Comparison of ENCODE assay signal across 21 mouse cellular contexts in the genomic region with DNA sequence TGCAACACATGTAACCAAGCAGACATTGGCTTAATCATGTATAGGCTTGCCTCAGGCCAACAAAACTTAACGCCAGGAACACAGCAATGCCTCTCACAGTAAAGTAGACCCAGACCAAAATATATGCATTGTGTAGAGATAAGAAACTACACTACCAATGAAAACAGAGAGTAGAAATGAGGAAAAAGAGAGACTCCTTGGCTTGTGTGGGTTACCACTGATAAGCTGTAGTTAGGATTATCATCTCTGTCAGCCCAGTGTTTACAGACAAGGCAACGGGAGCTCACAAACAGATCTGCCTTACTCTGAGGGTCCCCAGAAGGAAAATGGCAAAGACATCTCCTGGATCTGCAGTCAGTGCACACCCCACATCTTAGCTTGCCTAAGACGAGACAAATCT. TPM values are rescaled to one million over a fixed set of nuclear protein-coding genes. Genes with fewer than 3 reads are reported as not detected.
DNase-seq lines count a peak whose midpoint lies in the region; ATAC-seq and TF ChIP-seq lines count a peak whose summit lies in the region.
"Had no signal": no experiment of that assay in that cellular context is flagged by ENCODE, and none has a peak within 500 bp of the region (broad histone marks: within the 10 kb centered on the region; RNA-seq: fewer than 3 reads in every experiment).

No protein-coding gene starts in this region.

- no peaks in the 10 kb centered on the region for H3K27me3 ChIP-seq in forebrain, postnatal 0 days (ENCODE audit: insufficient read depth, low read length)
- no peaks in the 10 kb centered on the region for H3K27me3 ChIP-seq in forebrain, embryonic 10.5 days (ENCODE audit: poor library complexity, severe bottlenecking)
- peaks cover 17% of the 10 kb centered on the region for H3K27me3 ChIP-seq in liver, embryonic 15.5 days
- H3K27me3 ChIP-seq in intestine, embryonic 15.5 days (replicated peaks): no peaks in the 10 kb centered on the region
- H3K27me3 ChIP-seq: CH12.LX; heart, embryonic 13.5 days; hindbrain, embryonic 12.5 days had no signal

- no peak for ATAC-seq in forebrain, postnatal 0 days
- ATAC-seq in liver, embryonic 15.5 days (ENCODE audit: insufficient read depth): peak; percentile 84
- peak; percentile 42 for ATAC-seq in megakaryocyte-erythroid progenitor cell, adult 5-6 weeks (replicated peaks; ENCODE audit: low FRiP score, low TSS enrichment, poor library complexity, severe bottlenecking)
- no peak for ATAC-seq in intestine, embryonic 15.5 days
- ATAC-seq: hindbrain, embryonic 16.5 days; inflammation-experienced regulatory T-cells, adult 6 months had no signal

- H3K27ac ChIP-seq in forebrain, postnatal 0 days (ENCODE audit: low read depth, low read length): peak overlapping the region; percentile 41; the same call in 1 of the 2 replicates
- no peak overlapping the region for H3K27ac ChIP-seq in forebrain, embryonic 10.5 days
- peak overlapping the region; percentile 61 for H3K27ac ChIP-seq in liver, embryonic 15.5 days (replicated peaks)
- no peak overlapping the region for H3K27ac ChIP-seq in intestine, embryonic 15.5 days
- H3K27ac ChIP-seq: embryonic facial prominence, embryonic 10.5 days; heart, embryonic 13.5 days; hindbrain, embryonic 12.5 days had no signal

- no peak overlapping the region for H3K4me2 ChIP-seq in forebrain, postnatal 0 days (ENCODE audit: low read depth)
- H3K4me2 ChIP-seq in liver, embryonic 15.5 days: no peak overlapping the region
- H3K4me2 ChIP-seq in intestine, embryonic 15.5 days (replicated peaks): no peak overlapping the region
- H3K4me2 ChIP-seq: heart, embryonic 13.5 days; hindbrain, embryonic 12.5 days had no signal

- no peak overlapping the region for H3K4me3 ChIP-seq in forebrain, postnatal 0 days (ENCODE audit: low read depth, low read length)
- H3K4me3 ChIP-seq in forebrain, embryonic 10.5 days: no peak overlapping the region
- no peak overlapping the region for H3K4me3 ChIP-seq in liver, embryonic 15.5 days (replicated peaks)
- H3K4me3 ChIP-seq in intestine, embryonic 15.5 days (replicated peaks): no peak overlapping the region
- H3K4me3 ChIP-seq: embryonic facial prominence, embryonic 10.5 days; heart, embryonic 13.5 days; hindbrain, embryonic 12.5 days had no signal

- no peak for TF ChIP-seq CTCF in forebrain, postnatal 0 days (IDR thresholded peaks at IDR 0.05; ENCODE audit: low read depth)

- H3K4me1 ChIP-seq in forebrain, postnatal 0 days (ENCODE audit: insufficient read depth): peaks cover 28% of the 10 kb centered on the region
- H3K4me1 ChIP-seq in forebrain, embryonic 10.5 days: peaks cover 44% of the 10 kb centered on the region
- peaks cover 49% of the 10 kb centered on the region for H3K4me1 ChIP-seq in liver, embryonic 15.5 days (replicated peaks)
- H3K4me1 ChIP-seq in intestine, embryonic 15.5 days (replicated peaks): peaks cover 14% of the 10 kb centered on the region

- WGBS in forebrain, postnatal 0 days: 49% methylated on average over 3 of the region's 3 CpGs
- 87% methylated on average over 3 of the region's 3 CpGs for WGBS in forebrain, embryonic 10.5 days
- 14% methylated on average over 3 of the region's 3 CpGs for WGBS in liver, embryonic 15.5 days (ENCODE audit: insufficient replicate concordance)
- 60% methylated on average over 3 of the region's 3 CpGs for WGBS in intestine, embryonic 15.5 days

- DNase-seq in forebrain, postnatal 0 days: no peak
- DNase-seq in forebrain, embryonic 10.5 days (ENCODE audit: extremely low spot score, low spot score): no peak
- peak; percentile 49 for DNase-seq in MEL-GATA-1-ER (ENCODE audit: extremely low read depth, low read depth)
- DNase-seq in cerebellum, postnatal 14 days: no peak
- DNase-seq: adrenal gland, postnatal 25 days; cerebellum, adult 18-20 months; cerebellum, adult 9-11 months; gastrocnemius, postnatal 36 days; heart, adult 11 months; heart, postnatal 36 days had no signal

- H3K9me3 ChIP-seq in forebrain, postnatal 0 days (ENCODE audit: low read length): no peaks in the 10 kb centered on the region
- H3K9me3 ChIP-seq in forebrain, embryonic 10.5 days: no peaks in the 10 kb centered on the region
- H3K9me3 ChIP-seq in liver, embryonic 15.5 days (replicated peaks): no peaks in the 10 kb centered on the region
- no peaks in the 10 kb centered on the region for H3K9me3 ChIP-seq in intestine, embryonic 15.5 days
- H3K9me3 ChIP-seq: embryonic facial prominence, embryonic 10.5 days; heart, embryonic 13.5 days; hindbrain, embryonic 12.5 days had no signal

- no peak overlapping the region for H3K9ac ChIP-seq in forebrain, postnatal 0 days
- H3K9ac ChIP-seq in liver, embryonic 15.5 days: no peak overlapping the region
- no peak overlapping the region for H3K9ac ChIP-seq in intestine, embryonic 15.5 days
- H3K9ac ChIP-seq: heart, embryonic 13.5 days; hindbrain, embryonic 12.5 days had no signal

- no peaks in the 10 kb centered on the region for H3K36me3 ChIP-seq in forebrain, postnatal 0 days (ENCODE audit: insufficient read depth)
- no peaks in the 10 kb centered on the region for H3K36me3 ChIP-seq in forebrain, embryonic 10.5 days (replicated peaks)
- no peaks in the 10 kb centered on the region for H3K36me3 ChIP-seq in liver, embryonic 15.5 days (replicated peaks)
- no peaks in the 10 kb centered on the region for H3K36me3 ChIP-seq in intestine, embryonic 15.5 days
- H3K36me3 ChIP-seq: embryonic facial prominence, embryonic 10.5 days; heart, embryonic 13.5 days; hindbrain, embryonic 12.5 days had no signal

RNA-seq across cellular contexts. Expression of a gene that starts 2.9 kb away (rescaled TPM):
- total RNA-seq in forebrain, postnatal 0 days (2014; rRNA removed): 0.14 and 2.8 TPM in 2 replicates
- 1.5 and 1.8 TPM in 2 replicates for polyA plus RNA-seq in forebrain, postnatal 0 days (2015; fragmentation: Nextera tagmentation; extraction: Ambion mirVana)
- 1.5 and 2.2 TPM in 2 replicates for polyA plus RNA-seq in forebrain, embryonic 10.5 days (2016; fragmentation: Nextera tagmentation; extraction: Ambion mirVana)
- polyA plus RNA-seq in liver, embryonic 15.5 days (2015; fragmentation: Nextera tagmentation; extraction: Ambion mirVana): 0.17 TPM in 1 of 2 replicates, not detected in the other
- not detected in 2 replicates for total RNA-seq in megakaryocyte-erythroid progenitor cell, adult 5-6 weeks (2014; fragmentation: Nextera tagmentation)
- not detected in 2 replicates for total RNA-seq in megakaryocyte-erythroid progenitor cell, adult 5-6 weeks (2017)
- 0.11 and 0.36 TPM in 2 replicates for polyA plus RNA-seq in intestine, embryonic 15.5 days (2015; fragmentation: Nextera tagmentation; extraction: Ambion mirVana)
- total RNA-seq: adrenal gland, adult 18-20 months; adrenal gland, postnatal 25 days; CH12.LX; gastrocnemius, adult 8-10 months; gastrocnemius, postnatal 36 days; heart, postnatal 36 days had no signal
- polyA plus RNA-seq: inflammation-experienced regulatory T-cells, adult 6 months had no signal

RNA-seq across cellular contexts. Expression of a gene that starts 25.0 kb away (rescaled TPM):
- total RNA-seq in forebrain, postnatal 0 days (2014; rRNA removed): 1.7 and 2.1 TPM in 2 replicates
- 1.1 and 1.8 TPM in 2 replicates for polyA plus RNA-seq in forebrain, postnatal 0 days (2015; fragmentation: Nextera tagmentation; extraction: Ambion mirVana)
- 0.47 and 0.60 TPM in 2 replicates for polyA plus RNA-seq in forebrain, embryonic 10.5 days (2016; fragmentation: Nextera tagmentation; extraction: Ambion mirVana)
- 0.22 TPM in 2 replicates for polyA plus RNA-seq in liver, embryonic 15.5 days (2015; fragmentation: Nextera tagmentation; extraction: Ambion mirVana)
- total RNA-seq in megakaryocyte-erythroid progenitor cell, adult 5-6 weeks (2014; fragmentation: Nextera tagmentation): not detected in 2 replicates
- not detected in 2 replicates for total RNA-seq in megakaryocyte-erythroid progenitor cell, adult 5-6 weeks (2017)
- 2.2 and 2.4 TPM in 2 replicates for polyA plus RNA-seq in intestine, embryonic 15.5 days (2015; fragmentation: Nextera tagmentation; extraction: Ambion mirVana)
- total RNA-seq: CH12.LX had no signal

Comparison
In these comparisons a context has a peak if more than half of its experiments do, and no peak if none do; other contexts are left out.
1. H3K27ac ChIP-seq: peak in forebrain, postnatal 0 days (single experiment) and liver, embryonic 15.5 days (single experiment); none in forebrain, embryonic 10.5 days (single experiment) and intestine, embryonic 15.5 days (single experiment).
2. ATAC-seq: peak in liver, embryonic 15.5 days (single experiment) and megakaryocyte-erythroid progenitor cell, adult 5-6 weeks (single experiment); none in forebrain, postnatal 0 days (single experiment) and intestine, embryonic 15.5 days (single experiment).